Mouse (Mus musculus): ENCODE results near the gene Sult6b2. TPM values are rescaled to one million over a fixed set of nuclear protein-coding genes. Genes with fewer than 3 reads are reported as not detected.

Gene Sult6b2
- total RNA-seq (2021), result not detected
- long read RNA-seq, experiment 1, result 0 reads
- long read RNA-seq, experiment 2, result 0 reads

DNA sequence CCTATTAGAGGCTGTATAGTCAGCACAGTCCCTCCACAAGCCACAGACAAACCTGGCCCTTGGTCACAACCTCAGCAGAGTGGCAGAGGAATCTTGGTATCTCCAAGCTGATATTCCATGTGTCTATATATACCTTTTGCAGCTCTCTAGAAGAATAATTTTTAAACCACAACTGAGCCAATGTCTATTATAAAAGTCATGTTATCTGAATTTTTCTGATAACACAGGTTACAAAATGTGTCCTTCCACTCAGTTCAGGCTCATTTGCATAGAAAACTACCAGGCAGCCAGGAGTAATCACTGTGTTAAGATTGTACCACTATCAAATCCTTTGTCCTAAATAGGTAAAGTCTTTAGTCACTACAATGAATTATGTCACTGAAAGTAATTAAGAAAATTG lies at the start of gene Sult6b2:
Gene Sult6b2, minus strand, starts transcription at position 101 of the 400 bp plus-strand sequence.
- DNase-seq, result no peak
- intact Hi-C loops (cut with DNase I), result no loop called here

- no peak for DNase-seq
- intact Hi-C loops (cut with DNase I), result no loop called here
Measured at GRCm38 (mm10) chr6:142852419-142853377, 48.4 kb upstream of the Sult6b2 start.

GRCm38 (mm10) chr6:142850436-142850835 lies 46.1 kb upstream of the Sult6b2 start:
- DNase-seq, result no peak
- intact Hi-C loops (cut with DNase I), result no loop called here

DNA sequence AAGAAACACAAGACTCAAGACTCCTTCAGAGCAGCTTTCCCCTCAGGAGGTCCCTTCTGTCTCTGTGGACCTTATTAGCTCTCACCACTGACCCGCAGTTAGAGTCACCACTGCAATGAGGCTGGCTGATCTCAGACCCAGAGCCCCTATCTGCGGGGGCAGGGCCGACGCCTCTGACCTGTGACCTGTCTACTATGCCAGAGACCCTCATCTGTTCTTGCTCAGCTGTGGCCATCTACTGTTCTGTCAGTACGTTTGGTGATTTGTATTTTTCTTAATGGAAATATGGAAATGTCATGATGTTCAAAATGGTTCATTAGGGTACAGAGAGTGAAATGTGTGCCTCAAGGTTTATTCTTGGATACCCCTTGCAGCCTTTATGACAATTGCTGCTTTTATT lies 45.0 kb upstream of the Sult6b2 start:
- intact Hi-C loops (cut with DNase I), result no loop called here

GRCm38 (mm10) chr6:142847914-142848674 lies 43.8 kb upstream of the Sult6b2 start:
- intact Hi-C loops (cut with DNase I), result no loop called here
- no peak for DNase-seq

More for the DNA sequence above, 45.0 kb upstream of the Sult6b2 start:
- DNase-seq, result no peak

DNA sequence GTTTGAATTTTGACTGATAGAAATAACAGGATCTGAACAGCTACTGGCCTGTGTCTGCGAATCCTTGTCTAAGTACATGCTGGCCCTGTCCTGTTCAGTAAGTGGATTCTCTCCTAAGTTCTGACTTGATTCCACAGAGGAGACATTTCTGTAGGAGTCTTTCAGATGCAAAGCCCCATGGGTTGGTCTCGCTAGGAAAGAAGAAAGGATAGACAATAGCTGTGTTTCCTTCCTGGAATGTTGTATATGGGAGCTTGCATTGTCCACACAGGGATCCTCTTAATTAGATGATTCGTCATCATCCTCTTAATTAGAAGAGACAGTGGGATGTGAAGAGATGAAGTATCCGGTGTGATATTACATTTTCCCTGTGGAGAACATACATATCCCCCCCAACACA lies 42.6 kb upstream of the Sult6b2 start:
- DNase-seq, result no peak
- intact Hi-C loops (cut with DNase I), result no loop called here

DNA sequence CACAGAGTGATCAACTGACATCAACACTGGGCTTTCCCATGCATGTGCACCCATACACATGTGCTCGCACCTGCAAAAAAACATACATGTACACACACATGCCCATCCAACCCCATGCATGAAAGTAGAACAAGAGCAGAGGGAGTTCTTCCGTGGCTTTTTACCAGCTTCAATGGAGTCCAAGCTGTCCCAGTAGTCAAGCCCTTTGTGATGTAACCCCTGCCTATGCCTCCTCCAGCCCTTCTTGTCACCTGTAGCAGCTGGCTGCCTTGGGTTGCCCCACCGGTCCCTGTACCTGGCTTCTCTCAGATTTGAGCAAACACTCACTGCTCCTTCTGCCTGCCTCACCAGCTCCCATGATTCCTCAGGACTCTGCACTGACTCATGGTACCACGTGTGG lies 40.8 kb upstream of the Sult6b2 start:
- intact Hi-C loops (cut with DNase I), result no loop called here
- DNase-seq, result no peak

DNA sequence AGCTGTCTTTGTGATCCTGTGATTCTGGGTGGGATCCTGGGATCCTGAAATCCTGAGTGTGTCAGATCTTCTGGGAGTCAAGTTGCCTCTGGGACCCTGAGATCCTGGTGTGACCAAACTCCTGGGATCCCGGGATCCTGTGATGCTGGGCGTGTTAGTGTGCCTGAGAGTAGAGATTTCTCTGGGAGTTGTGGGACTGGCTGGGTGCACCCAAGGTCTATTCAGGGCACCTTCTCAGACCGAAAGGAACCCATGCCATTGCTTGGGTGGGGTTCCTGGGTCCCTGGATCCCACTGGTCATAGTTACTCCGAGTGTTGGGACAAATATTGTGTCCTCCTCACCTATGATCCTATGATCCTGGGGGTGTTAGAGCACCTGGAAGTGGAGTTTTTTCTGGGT lies 39.8 kb upstream of the Sult6b2 start:
- DNase-seq, result no peak
- intact Hi-C loops (cut with DNase I), result no loop called here

DNA sequence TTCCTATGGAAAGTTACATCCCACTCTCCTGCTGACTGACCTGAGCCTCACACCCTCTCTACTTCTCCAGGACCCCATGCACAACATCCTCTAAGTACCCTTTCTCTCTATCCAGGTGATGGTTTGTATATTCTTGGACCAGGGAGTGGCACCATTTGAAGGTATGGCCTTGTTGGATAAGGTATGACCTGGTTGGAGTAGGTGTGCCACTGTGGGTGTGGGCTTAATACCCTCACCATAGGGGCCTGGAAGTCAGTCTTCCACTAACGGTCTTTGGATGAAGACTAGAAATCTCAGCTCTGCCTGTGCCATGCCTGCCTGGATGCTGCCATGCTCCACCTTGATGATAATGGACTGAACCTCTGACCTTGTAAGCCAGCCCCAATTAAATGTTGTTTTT lies 34.2 kb upstream of the Sult6b2 start:
- intact Hi-C loops (cut with DNase I), result no loop called here

GRCm38 (mm10) chr6:142837326-142837725 lies 33.0 kb upstream of the Sult6b2 start:
- intact Hi-C loops (cut with DNase I), result no loop called here
- DNase-seq, result no peak

More for the DNA sequence above, 34.2 kb upstream of the Sult6b2 start:
- DNase-seq, result no peak

DNA sequence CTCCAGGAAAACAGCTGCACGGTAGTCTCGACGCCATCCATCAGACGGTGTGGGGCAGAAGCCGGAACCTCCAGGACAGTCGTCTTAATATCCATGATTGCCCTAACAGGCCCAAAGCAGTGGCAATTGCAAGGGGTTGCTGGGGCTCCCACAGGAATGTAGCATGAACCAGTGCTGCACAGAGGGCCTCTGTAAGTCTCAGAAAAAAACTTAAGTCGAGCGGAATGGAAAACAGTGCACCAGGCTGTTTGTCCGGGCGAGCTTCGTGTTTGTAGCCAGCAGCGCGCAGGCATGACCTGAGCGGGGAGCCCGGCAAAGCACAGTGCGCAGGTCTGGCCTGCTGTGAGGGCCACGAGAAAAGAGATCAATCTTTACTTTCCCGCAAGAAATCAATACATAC lies 31.4 kb upstream of the Sult6b2 start:
- DNase-seq, result no peak
- intact Hi-C loops (cut with DNase I), result no loop called here

DNA sequence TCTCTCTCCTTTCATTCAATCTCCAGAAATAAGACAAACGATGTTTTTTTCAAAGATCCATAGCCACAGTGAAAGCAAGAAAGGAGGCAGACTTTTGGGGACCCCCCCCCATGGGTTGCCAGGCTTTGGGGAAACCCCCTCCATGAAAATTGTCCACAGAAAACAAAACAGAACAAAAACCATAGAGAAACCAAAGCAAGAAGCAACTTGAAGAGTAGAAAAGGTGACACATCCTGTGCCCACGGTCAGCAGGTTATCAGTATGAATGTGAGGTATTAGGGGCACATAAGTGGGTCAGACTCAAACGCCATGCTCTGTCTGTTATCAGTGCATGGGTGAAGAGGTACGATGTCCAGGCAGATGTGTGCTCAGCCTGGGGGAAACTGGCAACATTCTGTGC lies 30.6 kb upstream of the Sult6b2 start:
- intact Hi-C loops (cut with DNase I), result no loop called here
- no peak for DNase-seq

GRCm38 (mm10) chr6:142831706-142832105 lies 27.4 kb upstream of the Sult6b2 start:
- no peak for DNase-seq
- intact Hi-C loops (cut with DNase I), result no loop called here

GRCm38 (mm10) chr6:142831243-142831642 lies 26.9 kb upstream of the Sult6b2 start:
- DNase-seq, result no peak
- intact Hi-C loops (cut with DNase I), result no loop called here

DNA sequence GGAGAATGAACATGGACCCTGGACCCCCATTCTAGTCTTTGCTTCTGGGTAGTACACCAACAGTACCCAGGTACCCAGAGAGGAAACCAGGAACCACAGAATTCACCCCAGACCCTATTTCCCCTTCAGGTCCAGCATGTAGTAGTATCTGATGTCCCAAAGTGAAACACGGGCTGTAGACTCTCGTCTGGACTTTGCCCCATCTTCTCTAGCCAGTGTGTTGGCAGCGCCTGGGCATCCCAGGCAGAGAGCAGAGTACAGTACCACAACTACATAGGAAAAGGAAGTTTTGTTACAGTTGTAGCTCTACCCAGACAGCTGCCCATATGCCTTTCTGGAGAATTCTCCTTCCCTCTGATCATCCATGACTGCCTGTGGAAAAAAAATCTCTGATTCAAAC lies 25.9 kb upstream of the Sult6b2 start:
- no peak for DNase-seq
- intact Hi-C loops (cut with DNase I), result no loop called here

DNA sequence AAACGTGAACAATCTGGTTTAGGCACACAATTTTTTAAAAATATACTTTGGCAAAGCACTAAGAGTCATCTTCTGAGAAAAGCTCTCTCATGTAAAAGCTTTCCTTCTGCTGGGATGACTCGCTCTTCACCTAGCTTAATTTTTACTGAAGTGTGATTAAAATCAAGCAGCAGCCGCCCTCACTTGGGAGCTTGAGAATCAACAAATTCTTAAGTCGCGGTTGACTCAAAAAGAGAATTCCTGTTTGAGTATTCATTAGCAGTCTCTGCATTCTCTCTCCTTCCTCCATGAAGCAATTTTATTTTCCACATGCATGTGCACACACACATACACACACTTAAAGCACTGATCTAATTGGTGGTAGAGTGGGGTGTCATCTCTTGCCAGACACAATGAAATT lies 21.1 kb upstream of the Sult6b2 start:
- intact Hi-C loops (cut with DNase I), result no loop called here
- no peak for DNase-seq

DNA sequence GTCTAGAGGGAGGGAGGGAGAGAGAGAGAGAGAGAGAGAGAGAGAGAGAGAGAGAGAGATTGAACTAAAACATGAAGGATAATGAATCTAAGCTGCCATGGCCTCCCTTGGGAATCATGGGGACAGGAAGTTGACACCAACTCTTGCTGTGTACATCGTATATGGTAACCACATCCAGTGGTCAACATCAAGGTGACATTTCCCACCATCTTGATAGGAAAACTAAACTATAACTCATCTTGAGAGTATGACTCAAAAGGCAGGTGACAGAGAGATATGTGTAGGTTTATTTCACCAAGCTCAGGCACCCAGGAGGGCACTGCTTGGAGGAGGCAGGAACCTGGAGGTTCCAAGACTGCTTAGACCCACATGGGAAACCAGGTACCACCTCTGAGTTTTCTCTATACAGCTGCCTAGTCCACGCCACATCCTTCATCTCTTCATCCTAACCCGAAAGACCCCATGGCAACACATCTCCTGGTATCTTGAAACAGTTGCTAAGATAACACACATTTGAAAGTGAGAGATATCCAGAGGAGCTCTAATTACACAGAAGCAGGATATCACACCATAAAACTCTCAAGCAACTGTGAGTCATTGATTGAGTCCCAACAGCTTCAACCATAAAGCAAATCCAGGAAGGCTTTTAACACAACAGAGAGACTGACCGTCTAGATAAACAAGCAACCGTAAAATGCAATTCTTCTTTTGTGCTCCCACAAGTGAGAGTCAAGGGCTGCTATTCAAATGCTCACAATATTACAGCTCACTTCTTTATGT lies 18.9 kb upstream of the Sult6b2 start:
- DNase-seq, result no peak
- intact Hi-C loops (cut with DNase I), result no loop called here

- DNase-seq, result no peak
- intact Hi-C loops (cut with DNase I), result no loop called here
Measured at GRCm38 (mm10) chr6:142818306-142818705, 14.0 kb upstream of the Sult6b2 start.

- intact Hi-C loops (cut with DNase I), result loop anchor here (2.0 kb wide), 1 partner anchor 37 kb away; no protein-coding TSS in a partner anchor
- no peak for DNase-seq
Measured at GRCm38 (mm10) chr6:142815513-142815912, 11.2 kb upstream of the Sult6b2 start.

- intact Hi-C loops (cut with DNase I), result loop anchor here (2.0 kb wide), 1 partner anchor 36 kb away; no protein-coding TSS in a partner anchor
- DNase-seq, result peak; percentile 53 to 55
Measured at GRCm38 (mm10) chr6:142814495-142814921, 10.2 kb upstream of the Sult6b2 start.

Data from gastrocnemius, postnatal 36 days (tissue).